Mouse (Mus musculus) megakaryocyte, adult 5-6 weeks (primary cell): ENCODE data around the gene Hs2st1. TPM values are rescaled to one million over a fixed set of nuclear protein-coding genes. Genes with fewer than 3 reads are reported as not detected.

Source experiments
- ATAC-seq: 2 replicates; pipeline ENCODE4 v1.8.0; 2016; ENCODE audit warnings: mild to moderate bottlenecking, inconsistent platforms; ENCODE audit not compliant: poor library complexity, severe bottlenecking
- total RNA-seq, 2 experiments: library from RNA; stranded (forward) in 1 of 2; stranded (reverse) in 1 of 2; fragments of 153-499, 151-499 nt in 1 of 2; fragments of 221-1000, 200-1000 nt in 1 of 2; gene quantifications; 2 replicates each; pipeline versions ENCODE4 v1.2.3 to v1.2.4; 2015 to 2017

The Hs2st1 gene
- total RNA-seq, 2 experiments from 2014 or later = 9.8 to 10.5 TPM

- ATAC-seq = peak; percentile 63
Measured at GRCm38 (mm10) chr3:144401292-144401691, 168.7 kb downstream of the Hs2st1 start.

- peak; percentile 33 for ATAC-seq
Measured at GRCm38 (mm10) chr3:144400870-144401269, 169.1 kb downstream of the Hs2st1 start.

DNA sequence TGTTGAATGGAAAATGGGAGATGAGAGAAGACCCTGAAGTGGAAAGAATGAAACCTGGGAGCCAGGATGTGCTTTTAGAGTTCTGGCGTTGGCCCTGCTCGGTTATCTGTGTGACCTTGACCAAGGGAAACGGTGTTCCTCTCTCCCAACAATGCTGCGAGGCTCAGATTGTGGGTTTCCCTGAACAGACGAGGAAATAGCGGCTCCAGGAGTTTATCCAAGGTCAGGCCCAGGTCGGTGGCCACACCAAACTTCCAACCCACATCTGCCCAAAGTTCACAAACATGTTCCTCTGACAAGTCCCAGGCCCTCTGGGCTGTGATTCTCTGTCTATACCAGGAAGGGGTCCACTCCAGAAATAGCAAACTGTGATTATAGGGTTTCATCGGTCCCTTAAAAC lies 169.6 kb downstream of the Hs2st1 start:
- no peak for ATAC-seq

DNA sequence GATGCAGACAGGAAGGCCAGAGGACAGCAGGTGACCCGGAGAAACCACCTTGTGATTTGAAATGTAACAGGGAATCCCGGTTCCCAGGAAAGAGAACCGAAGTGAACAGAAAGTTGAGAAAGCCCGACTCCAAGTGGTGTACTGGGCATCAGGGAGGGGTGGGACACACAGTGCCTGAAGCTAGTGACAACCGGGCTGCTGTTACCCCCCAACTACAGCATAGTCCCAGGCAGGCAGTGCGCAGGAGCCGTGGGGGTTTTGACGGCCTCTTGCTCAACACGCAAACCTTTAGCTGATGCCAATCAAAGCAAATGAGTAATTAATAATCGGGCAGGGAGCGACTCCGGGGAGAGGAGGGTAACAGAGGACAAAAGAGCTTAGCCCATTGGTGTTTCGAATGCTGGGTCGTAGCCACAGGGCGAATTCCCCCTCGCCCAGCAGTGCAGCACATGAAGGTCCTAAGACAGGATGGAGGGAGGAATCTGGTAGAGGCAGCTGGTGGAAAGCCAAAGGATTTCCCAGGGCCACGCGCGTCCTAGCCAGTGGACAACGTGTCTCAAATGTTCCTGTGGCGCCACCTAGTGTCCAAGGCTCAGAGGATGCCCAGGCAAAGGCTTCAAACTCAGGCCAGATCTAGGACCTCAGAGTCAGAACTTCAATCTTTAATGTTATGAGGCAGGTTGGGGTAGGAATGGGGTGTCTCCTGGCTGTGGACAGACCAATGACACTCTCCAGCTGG lies 170.5 kb downstream of the Hs2st1 start:
- peak; percentile 82 for ATAC-seq

GRCm38 (mm10) chr3:144398166-144398565 lies 171.8 kb downstream of the Hs2st1 start:
- ATAC-seq = no peak

DNA sequence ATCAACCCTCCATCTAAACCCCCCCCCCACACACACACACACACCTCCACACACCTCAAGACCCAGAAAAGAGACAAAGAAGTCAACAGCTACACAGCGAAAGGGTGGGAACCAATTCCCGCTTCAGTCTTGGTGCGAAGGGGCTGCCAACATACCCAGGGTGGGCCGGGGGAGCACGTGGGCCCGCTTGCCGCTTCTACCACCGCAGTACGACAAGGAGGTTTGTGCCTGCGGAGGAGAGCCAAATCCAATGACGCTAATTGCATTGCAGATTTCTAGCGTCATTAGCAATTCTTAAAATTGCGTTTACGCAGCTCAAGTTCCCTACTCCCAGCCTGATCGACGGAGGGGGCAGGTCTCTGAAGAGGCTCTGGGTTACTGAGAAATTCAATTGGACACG lies 173.5 kb downstream of the Hs2st1 start:
- no peak for ATAC-seq

GRCm38 (mm10) chr3:144394454-144394943 lies 175.5 kb downstream of the Hs2st1 start:
- ATAC-seq = peak; percentile 75

DNA sequence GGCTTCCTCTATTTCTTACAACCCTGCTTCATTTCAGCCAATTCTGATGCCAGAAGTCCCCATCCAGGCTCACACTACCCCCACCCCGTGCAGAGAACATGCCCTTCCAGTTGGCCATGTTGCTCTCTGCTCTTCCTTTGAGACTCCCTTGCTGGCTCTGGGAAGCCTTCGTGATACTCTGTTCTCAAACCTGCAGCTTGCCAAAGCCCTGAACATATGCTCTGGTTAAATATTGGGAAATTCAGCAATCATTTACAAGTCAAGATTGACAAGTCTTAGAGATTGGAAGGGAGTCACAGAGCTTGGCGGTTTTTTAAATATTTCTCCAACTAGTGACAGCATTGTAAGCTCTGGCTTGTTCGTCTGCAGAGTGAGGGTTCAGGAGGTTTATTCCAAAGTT lies 183.5 kb downstream of the Hs2st1 start:
- no peak for ATAC-seq

- ATAC-seq = no peak
Measured at GRCm38 (mm10) chr3:144384648-144385047, 185.3 kb downstream of the Hs2st1 start.

DNA sequence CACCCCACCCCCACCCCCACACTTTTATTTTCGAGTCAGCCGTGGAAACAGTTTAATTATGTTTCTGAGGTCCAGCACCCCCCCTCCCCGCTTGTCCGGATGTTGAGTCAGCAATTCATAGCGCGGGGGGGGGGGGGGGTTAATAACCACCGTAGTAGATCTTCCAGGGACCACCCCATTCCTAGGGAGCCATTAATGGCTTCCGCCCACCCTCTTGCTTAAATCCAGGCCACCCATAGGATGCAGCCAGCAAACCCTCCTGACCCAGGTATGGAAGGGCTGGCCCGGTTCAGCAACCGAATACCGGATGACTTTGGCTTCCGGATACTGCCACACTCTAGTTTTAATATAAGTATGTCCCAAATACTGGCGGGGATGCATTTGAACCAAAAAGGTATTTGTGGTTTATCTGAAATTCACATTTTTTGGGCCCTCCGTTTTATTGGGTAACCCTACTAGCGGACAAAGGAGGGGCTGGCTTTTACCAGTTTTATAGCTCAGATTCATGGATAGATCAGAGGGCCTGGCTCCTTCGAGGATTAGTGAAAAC lies 188.5 kb downstream of the Hs2st1 start:
- peak; percentile 4; the same call in 1 of the 2 replicates for ATAC-seq

GRCm38 (mm10) chr3:144380921-144381320 lies 189.1 kb downstream of the Hs2st1 start:
- peak; percentile 89 for ATAC-seq

GRCm38 (mm10) chr3:144379801-144380200 lies 190.2 kb downstream of the Hs2st1 start:
- no peak for ATAC-seq

Other genes with a start within 250 kb of the Hs2st1 start
- gene Selenof, start 123 bp upstream of the Hs2st1 start, total RNA-seq (2015) = 348 and 402 TPM in 2 replicates
- 537 and 557 TPM in 2 replicates for gene Selenof, start 123 bp upstream of the Hs2st1 start, total RNA-seq (2017)
- gene Sh3glb1, start 150.2 kb upstream of the Hs2st1 start, total RNA-seq (2015) = 255 and 267 TPM in 2 replicates
- 110 TPM in 2 replicates for gene Sh3glb1, start 150.2 kb upstream of the Hs2st1 start, total RNA-seq (2017)
- 0.04 and 0.57 TPM in 2 replicates for gene Clca3a1, start 190.8 kb upstream of the Hs2st1 start, total RNA-seq (2015)
- gene Clca3a1, start 190.8 kb upstream of the Hs2st1 start, total RNA-seq (2017) = 0.04 TPM in 1 of 2 replicates, not detected in the other
- gene Clca3a2, start 249.3 kb upstream of the Hs2st1 start, total RNA-seq (2015) = not detected in 2 replicates
- not detected in 2 replicates for gene Clca3a2, start 249.3 kb upstream of the Hs2st1 start, total RNA-seq (2017)